Mouse (Mus musculus): Measurements from ENCODE around the gene Ddx24. TPM values are rescaled to one million over a fixed set of nuclear protein-coding genes. Genes with fewer than 3 reads are reported as not detected.
A peak's percentile ranks its signal among the peaks of the same experiment; 100 is the strongest.

Gene Ddx24
- polyA plus RNA-seq, 1 experiment from 2014 or later = 72.6 TPM

DNA sequence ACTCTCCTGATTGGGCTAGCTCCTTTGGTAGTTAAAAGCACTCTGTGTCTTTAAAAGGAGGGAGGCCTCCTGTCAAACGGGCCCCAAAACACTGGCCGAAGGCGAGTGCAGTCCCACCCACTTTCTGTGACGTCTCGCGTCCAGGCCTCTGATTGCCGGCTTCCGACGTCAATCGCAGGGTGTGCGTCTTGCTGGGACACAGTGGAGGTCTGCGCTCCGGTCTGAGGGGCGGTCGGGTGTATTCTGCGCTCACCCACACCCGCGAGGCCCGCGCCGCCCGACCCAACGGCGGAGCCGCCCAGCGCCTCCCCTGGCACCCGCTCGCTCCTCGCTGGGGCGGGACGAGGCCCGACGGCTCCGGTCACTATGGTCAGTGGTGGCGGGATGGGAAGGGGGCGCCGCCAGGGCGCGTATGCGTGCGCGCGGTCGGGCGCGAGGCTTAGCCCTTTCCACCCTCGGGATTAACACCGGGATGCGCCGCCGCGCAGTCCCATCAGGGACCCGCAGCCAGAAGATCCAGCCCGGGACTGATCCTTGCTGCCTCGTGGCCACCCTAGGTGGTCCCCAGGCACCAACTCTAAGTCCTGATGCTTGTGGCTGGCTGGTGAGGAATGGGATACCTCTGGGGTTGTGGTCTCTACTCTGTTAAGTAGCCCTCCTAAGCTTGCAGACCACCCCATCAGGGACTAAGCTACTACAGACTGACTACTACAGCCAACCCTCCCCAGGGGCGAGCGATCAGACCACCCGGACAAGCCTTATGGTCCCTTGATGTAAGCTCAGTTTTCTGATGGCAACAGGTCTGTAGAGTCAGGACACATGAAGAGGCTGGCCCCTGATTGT, 36.9 kb downstream of the Ddx24 start, which contains the start of gene Otub2:
Gene Otub2, plus strand, starts transcription at position 178 of the 843 bp plus-strand sequence.
- WGBS (ENCODE audit: insufficient replicate concordance) = 2% methylated on average over 56 of the region's 58 CpGs
- peaks cover 19% of the 10 kb centered on the region for H3K36me3 ChIP-seq
- peak within 1 kb of the TSS; percentile 91 for H3K27ac ChIP-seq
- peak within 1 kb of the TSS; percentile 81 for H3K4me2 ChIP-seq
- H3K9me3 ChIP-seq (replicated peaks) = no peaks in the 10 kb centered on the region
- H3K9ac ChIP-seq = peak within 1 kb of the TSS; percentile 98
- H3K27me3 ChIP-seq (replicated peaks) = 0 out of 2 replicates have a peak, but pooled peaks cover 4% of the 10 kb centered on the region
- ATAC-seq = peak; percentile 90
- H3K4me1 ChIP-seq = peaks cover 67% of the 10 kb centered on the region
- H3K4me3 ChIP-seq = peak within 1 kb of the TSS; percentile 92

DNA sequence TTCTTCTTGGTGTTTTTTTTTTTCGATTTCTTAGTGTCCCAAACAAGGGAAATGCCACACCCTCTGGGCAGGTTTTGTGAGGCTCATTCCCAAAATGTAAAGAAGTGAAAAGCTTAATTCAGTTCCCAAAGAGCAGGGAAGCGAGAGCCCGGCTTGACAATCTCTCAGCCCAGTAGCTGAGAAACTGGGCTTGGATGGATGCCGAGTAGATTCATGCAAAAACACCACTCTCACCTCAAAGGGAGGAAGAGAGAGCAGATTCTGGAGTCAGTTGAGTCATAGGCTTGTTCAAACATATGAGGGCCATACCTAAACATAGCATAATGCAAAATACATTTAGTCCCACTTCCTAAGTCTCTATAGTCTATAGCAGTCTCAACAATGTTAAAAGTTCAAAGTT, 45.4 kb downstream of the Ddx24 start:
- 52% methylated on average over 4 of the region's 4 CpGs for WGBS (ENCODE audit: insufficient replicate concordance)
- Histone ChIP-seq H3K4me1 (peaks cover 8% of the 10 kb centered on the region; the same call in 1 of the 2 replicates), H3K4me3 (no peak overlapping the region), H3K9me3 (replicated peaks) (no peaks in the 10 kb centered on the region), H3K4me2 (no peak overlapping the region), H3K9ac (no peak overlapping the region), H3K27me3 (replicated peaks) (peaks cover 13% of the 10 kb centered on the region; the same call in 1 of the 2 replicates), H3K27ac (no peak overlapping the region), H3K36me3 (no peaks in the 10 kb centered on the region)
- no peak for ATAC-seq

DNA sequence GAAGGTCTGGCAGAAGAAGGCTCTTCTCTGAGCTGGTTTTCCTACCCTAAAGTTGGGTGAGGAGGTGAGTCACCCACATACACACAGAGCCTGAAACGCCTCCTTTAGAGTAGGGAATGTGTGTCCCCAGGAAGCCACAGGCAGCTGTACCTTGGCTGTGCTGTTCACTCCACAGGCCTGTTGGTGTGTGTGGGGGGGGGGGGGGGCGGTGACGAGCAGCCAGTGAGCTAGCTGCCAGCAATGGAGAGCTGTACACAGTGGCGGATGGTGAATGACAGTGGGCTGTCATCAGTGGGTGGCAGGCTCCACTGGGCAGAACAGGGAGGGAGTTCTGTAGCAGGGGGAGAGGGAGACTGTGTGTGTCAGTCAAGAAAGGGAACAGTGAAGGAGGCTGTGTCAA, 48.9 kb downstream of the Ddx24 start:
- H3K9me3 ChIP-seq (replicated peaks) = no peaks in the 10 kb centered on the region
- no peak overlapping the region for H3K4me3 ChIP-seq
- H3K27me3 ChIP-seq (replicated peaks) = peaks cover 9% of the 10 kb centered on the region; the same call in 1 of the 2 replicates
- no peak overlapping the region for H3K4me2 ChIP-seq
- no peak for ATAC-seq
- 67% methylated on average over 4 of the region's 4 CpGs for WGBS (ENCODE audit: insufficient replicate concordance)
- H3K9ac ChIP-seq = no peak overlapping the region
- no peak overlapping the region for H3K27ac ChIP-seq
- no peaks in the 10 kb centered on the region for H3K36me3 ChIP-seq
- H3K4me1 ChIP-seq = peaks cover 21% of the 10 kb centered on the region

GRCm38 (mm10) chr12:103376124-103376523, 49.5 kb downstream of the Ddx24 start:
- H3K4me3 ChIP-seq = no peak overlapping the region
- H3K4me2 ChIP-seq = no peak overlapping the region
- no peak overlapping the region for H3K9ac ChIP-seq
- H3K4me1 ChIP-seq = peaks cover 21% of the 10 kb centered on the region
- 58% methylated on average over 5 of the region's 5 CpGs for WGBS (ENCODE audit: insufficient replicate concordance)
- no peaks in the 10 kb centered on the region for H3K36me3 ChIP-seq
- no peak overlapping the region for H3K27ac ChIP-seq
- peaks cover 13% of the 10 kb centered on the region for H3K27me3 ChIP-seq (replicated peaks)
- no peak for ATAC-seq
- no peaks in the 10 kb centered on the region for H3K9me3 ChIP-seq (replicated peaks)

DNA sequence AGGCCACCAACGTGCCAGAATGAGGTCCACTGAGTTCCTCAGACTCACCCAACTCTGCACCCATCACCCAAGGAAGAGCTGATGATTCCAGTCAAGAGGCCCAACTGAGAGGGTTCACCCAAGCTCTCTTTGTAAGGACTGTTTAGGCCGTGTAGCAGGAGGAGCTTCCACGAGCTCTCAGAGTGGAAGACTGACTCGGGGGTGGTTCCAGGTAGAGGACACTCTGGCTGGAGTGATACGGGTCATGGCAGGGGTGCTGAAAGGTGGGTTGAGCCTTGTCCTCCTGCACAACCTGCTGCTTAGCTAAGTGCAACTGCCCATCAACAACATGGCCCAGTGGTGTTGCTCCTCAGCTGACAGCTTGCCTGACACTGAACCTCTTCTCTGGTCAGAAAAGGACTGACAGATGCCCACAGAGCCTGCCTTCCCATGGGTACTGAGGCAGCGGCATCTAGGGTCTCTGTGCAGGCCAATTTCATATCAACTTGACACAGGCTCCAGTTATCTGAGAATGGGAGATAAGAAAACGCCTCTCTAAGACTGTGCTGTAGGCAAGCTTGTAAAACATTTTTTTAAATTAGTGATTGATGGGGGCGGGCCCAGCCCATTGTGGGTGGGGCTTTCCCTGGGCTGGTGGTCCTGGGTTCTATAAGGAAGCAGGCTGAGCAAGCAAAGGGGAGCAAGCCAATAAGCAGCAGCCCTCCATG, 51.9 kb downstream of the Ddx24 start:
- 0 out of 2 replicates have a peak overlapping the region, but pooled peaks have one; percentile 24 for H3K27ac ChIP-seq
- peaks cover 22% of the 10 kb centered on the region for H3K4me1 ChIP-seq
- no peaks in the 10 kb centered on the region for H3K36me3 ChIP-seq
- no peaks in the 10 kb centered on the region for H3K9me3 ChIP-seq (replicated peaks)
- 23% methylated on average over 8 of the region's 8 CpGs for WGBS (ENCODE audit: insufficient replicate concordance)
- no peak overlapping the region for H3K9ac ChIP-seq
- ATAC-seq = peak; percentile 88
- H3K4me2 ChIP-seq = peak overlapping the region; percentile 39
- H3K4me3 ChIP-seq = no peak overlapping the region
- H3K27me3 ChIP-seq (replicated peaks) = peaks cover 28% of the 10 kb centered on the region

DNA sequence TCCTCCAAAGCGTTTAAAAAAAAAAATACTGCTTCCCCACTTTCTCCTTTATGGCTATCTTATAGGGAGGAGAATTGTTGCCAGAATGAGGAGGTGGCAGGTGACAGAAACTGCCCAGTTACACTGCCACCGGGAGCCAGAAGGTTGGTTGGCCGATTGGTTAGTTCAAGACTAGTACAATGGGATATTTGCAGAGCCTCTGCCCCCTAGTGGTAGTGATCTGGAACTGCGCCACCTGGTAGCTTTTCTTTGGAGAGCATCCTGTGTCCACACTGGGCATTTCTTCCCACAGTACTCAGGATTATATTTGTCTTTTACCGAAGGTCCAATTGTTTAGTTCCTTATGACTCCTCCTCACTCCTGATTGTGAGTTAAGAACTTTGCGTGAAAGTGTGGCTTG, 53.9 kb downstream of the Ddx24 start:
- Histone ChIP-seq H3K4me3 (no peak overlapping the region), H3K9ac (no peak overlapping the region), H3K36me3 (no peaks in the 10 kb centered on the region), H3K27ac (no peak overlapping the region), H3K27me3 (replicated peaks) (peaks cover 46% of the 10 kb centered on the region), H3K4me2 (no peak overlapping the region), H3K4me1 (peaks cover 33% of the 10 kb centered on the region), H3K9me3 (replicated peaks) (no peaks in the 10 kb centered on the region)
- no peak for ATAC-seq
- 18% methylated on average over 6 of the region's 6 CpGs for WGBS (ENCODE audit: insufficient replicate concordance)

- Histone ChIP-seq H3K4me2 (no peak overlapping the region), H3K9me3 (replicated peaks) (no peaks in the 10 kb centered on the region), H3K36me3 (no peaks in the 10 kb centered on the region), H3K4me3 (no peak overlapping the region), H3K4me1 (peaks cover 33% of the 10 kb centered on the region), H3K9ac (no peak overlapping the region), H3K27me3 (replicated peaks) (peaks cover 51% of the 10 kb centered on the region), H3K27ac (no peak overlapping the region)
- 63% methylated on average over 4 of the region's 4 CpGs for WGBS (ENCODE audit: insufficient replicate concordance)
- no peak for ATAC-seq
Measured at GRCm38 (mm10) chr12:103370861-103371260, 54.8 kb downstream of the Ddx24 start.

DNA sequence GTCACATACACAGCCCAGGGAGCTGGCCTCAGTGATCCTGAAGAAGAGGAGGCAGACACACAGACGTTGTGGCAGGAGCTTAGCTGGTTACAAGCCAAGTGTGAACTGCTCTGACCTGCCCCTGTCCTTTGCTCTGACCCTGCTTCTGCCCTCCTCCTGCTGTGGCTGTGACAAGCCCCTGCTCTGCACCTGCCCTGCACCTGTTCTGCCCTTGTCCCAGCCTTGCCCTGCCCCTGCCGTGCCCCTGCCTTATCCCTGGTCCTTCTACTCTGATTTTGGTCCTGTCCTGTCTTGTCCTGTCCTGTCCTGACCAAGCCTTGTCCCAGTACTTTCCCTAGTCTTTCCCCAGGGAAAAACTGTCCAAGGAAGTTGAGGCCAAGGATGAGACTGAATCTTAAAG, 56.9 kb downstream of the Ddx24 start:
- H3K4me1 ChIP-seq = peaks cover 25% of the 10 kb centered on the region
- WGBS (ENCODE audit: insufficient replicate concordance) = 41% methylated on average over 2 of the region's 2 CpGs
- H3K27me3 ChIP-seq (replicated peaks) = peaks cover 62% of the 10 kb centered on the region
- no peaks in the 10 kb centered on the region for H3K36me3 ChIP-seq
- H3K27ac ChIP-seq = no peak overlapping the region
- no peak overlapping the region for H3K9ac ChIP-seq
- no peaks in the 10 kb centered on the region for H3K9me3 ChIP-seq (replicated peaks)
- 0 out of 2 replicates have a peak overlapping the region, but pooled peaks have one; percentile 25 for H3K4me3 ChIP-seq
- peak overlapping the region; percentile 65 for H3K4me2 ChIP-seq
- ATAC-seq = no peak

DNA sequence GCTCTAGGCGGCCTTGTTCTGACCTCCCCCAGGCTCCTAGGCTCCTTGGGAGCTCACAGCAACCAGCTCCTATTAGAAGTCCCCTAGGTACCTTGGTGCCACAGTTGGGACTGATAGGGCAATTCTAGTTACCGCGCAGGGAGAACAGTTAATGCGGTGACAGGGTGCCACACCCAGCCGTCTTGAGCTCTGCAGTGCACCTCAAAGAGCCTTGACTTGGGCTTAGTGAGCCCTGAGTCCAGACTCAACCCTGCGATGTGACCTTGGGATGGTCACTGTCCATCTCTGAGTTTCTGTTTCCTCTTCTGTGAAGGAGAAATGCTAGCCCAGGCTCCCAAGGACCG, 57.3 kb downstream of the Ddx24 start:
- Histone ChIP-seq H3K4me2 (peak overlapping the region; percentile 65), H3K27ac (no peak overlapping the region), H3K9ac (peak overlapping the region; percentile 34; the same call in 1 of the 2 replicates), H3K4me3 (peak overlapping the region; percentile 25), H3K9me3 (replicated peaks) (no peaks in the 10 kb centered on the region), H3K27me3 (replicated peaks) (peaks cover 62% of the 10 kb centered on the region), H3K36me3 (no peaks in the 10 kb centered on the region), H3K4me1 (peaks cover 20% of the 10 kb centered on the region)
- peak; percentile 67; the same call in 1 of the 2 replicates for ATAC-seq
- WGBS (ENCODE audit: insufficient replicate concordance) = 35% methylated on average over 7 of the region's 7 CpGs

DNA sequence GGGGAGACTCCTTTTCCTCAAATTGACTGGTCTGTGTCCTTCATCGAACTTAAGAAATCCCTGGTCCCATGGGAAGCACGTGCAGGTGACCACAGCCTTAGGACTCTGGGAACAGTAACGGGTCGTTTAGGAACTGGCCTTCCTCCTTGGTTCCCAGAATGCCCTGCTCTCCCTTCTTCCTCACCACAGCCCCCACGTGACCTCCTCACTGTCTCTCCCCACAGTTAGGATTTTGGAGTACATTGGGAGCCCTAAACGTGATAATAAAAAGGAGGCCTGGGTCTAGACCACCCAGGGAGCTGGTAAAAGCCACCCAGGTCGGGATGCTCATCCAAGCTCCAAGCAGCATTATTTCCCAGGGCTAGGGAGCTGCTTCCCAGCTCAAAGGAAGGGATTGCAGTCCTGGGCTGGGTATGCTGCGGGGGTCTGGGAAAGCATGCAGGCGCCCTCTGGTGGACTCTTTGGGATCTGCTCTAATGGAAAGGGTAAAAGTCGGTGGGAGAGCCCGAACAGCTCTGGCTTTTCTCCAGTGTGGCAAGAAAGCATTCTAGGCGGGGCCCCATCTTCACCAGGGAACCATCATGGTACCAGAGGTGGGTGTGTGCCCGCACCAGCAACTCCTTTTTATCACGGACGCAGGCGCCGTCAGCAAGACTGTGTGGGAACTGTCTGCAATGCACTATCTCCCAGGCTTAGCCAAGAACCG, 57.9 kb downstream of the Ddx24 start:
- Histone ChIP-seq H3K9ac (peak overlapping the region; percentile 34; the same call in 1 of the 2 replicates), H3K9me3 (replicated peaks) (no peaks in the 10 kb centered on the region), H3K27ac (no peak overlapping the region), H3K4me1 (peaks cover 15% of the 10 kb centered on the region), H3K27me3 (replicated peaks) (peaks cover 62% of the 10 kb centered on the region), H3K4me3 (peak overlapping the region; percentile 25), H3K4me2 (peak overlapping the region; percentile 65), H3K36me3 (no peaks in the 10 kb centered on the region)
- 14% methylated on average over 18 of the region's 18 CpGs for WGBS (ENCODE audit: insufficient replicate concordance)
- peak; percentile 69 for ATAC-seq

GRCm38 (mm10) chr12:103367171-103367570, 58.5 kb downstream of the Ddx24 start:
- H3K9me3 ChIP-seq (replicated peaks) = no peaks in the 10 kb centered on the region
- no peak overlapping the region for H3K4me3 ChIP-seq
- WGBS (ENCODE audit: insufficient replicate concordance) = 47% methylated on average over 2 of the region's 2 CpGs
- H3K9ac ChIP-seq = no peak overlapping the region
- no peak for ATAC-seq
- peaks cover 13% of the 10 kb centered on the region for H3K4me1 ChIP-seq
- H3K27ac ChIP-seq = no peak overlapping the region
- peaks cover 62% of the 10 kb centered on the region for H3K27me3 ChIP-seq (replicated peaks)
- no peak overlapping the region for H3K4me2 ChIP-seq
- no peaks in the 10 kb centered on the region for H3K36me3 ChIP-seq
